Mouse (Mus musculus): ENCODE results near the gene Rilp. TPM values are rescaled to one million over a fixed set of nuclear protein-coding genes. Genes with fewer than 3 reads are reported as not detected.

The Rilp gene
- total and polyA plus RNA-seq, 3 experiments: 39.2 to 48.8 (median 40.5) TPM

- Histone ChIP-seq H3K4me1 (ENCODE audit: control insufficient read depth, insufficient read depth, low read length) (peaks cover 9% of the 10 kb centered on the region), H3K27me3 (ENCODE audit: control insufficient read depth, insufficient read depth, low read length) (no peaks in the 10 kb centered on the region), H3K9ac (ENCODE audit: low read depth, low read length) (peak within 1 kb of the TSS; percentile 89), H3K4me3 (peak within 1 kb of the TSS; percentile 68), H3K79me2 (replicated peaks; ENCODE audit: control insufficient read depth, insufficient read depth, low read length) (no peaks in the 10 kb centered on the region), H3K36me3 (ENCODE audit: control insufficient read depth, insufficient read depth, low read length) (no peaks in the 10 kb centered on the region), H3K27ac (peak within 1 kb of the TSS; percentile 88)
- intact Hi-C loops (cut with DNase I): loop anchor here (2.0 kb wide), 2 partner anchors 15 to 19 kb away; partner anchors contain the start of gene Scarf1
- DNase-seq: peak; percentile 93 to 95
- TF ChIP-seq CTCF (IDR thresholded peaks at IDR 0.05) (0 out of 2 replicates have a peak, but pooled peaks have one; percentile 1), EP300 (IDR thresholded peaks at IDR 0.05; ENCODE audit: insufficient read depth, low read depth, low read length) (no peak), POLR2A (IDR thresholded peaks at IDR 0.05; ENCODE audit: insufficient read depth, low read depth, low read length) (peak; percentile 8; the same call in 1 of the 2 replicates)
- under 1% methylated on average over 62 of the region's 62 CpGs for WGBS
Measured at GRCm38 (mm10) chr11:75531469-75532242, 21.8 kb downstream of the Rilp start, which contains the start of gene Slc43a2. TSS of gene Slc43a2 (plus strand) at chr11:75531694.

GRCm38 (mm10) chr11:75532340-75533277 is 22.7 kb downstream of the Rilp start:
- peak overlapping the region; percentile 76 for H3K9ac ChIP-seq (ENCODE audit: low read depth, low read length)
- H3K27me3 ChIP-seq (ENCODE audit: control insufficient read depth, insufficient read depth, low read length): no peaks in the 10 kb centered on the region
- no peaks in the 10 kb centered on the region for H3K79me2 ChIP-seq (replicated peaks; ENCODE audit: control insufficient read depth, insufficient read depth, low read length)
- DNase-seq: peak; percentile 57 to 61
- 16% methylated on average over 38 of the region's 38 CpGs for WGBS
- H3K4me3 ChIP-seq: peak overlapping the region; percentile 68
- peak overlapping the region; percentile 88 for H3K27ac ChIP-seq
- intact Hi-C loops (cut with DNase I): loop anchor here (2.0 kb wide), 1 partner anchor 14 kb away; no protein-coding TSS in a partner anchor
- H3K4me1 ChIP-seq (ENCODE audit: control insufficient read depth, insufficient read depth, low read length): peaks cover 13% of the 10 kb centered on the region
- 0 out of 2 replicates have a peak, but pooled peaks have one; percentile 16 for TF ChIP-seq EP300 (IDR thresholded peaks at IDR 0.05; ENCODE audit: insufficient read depth, low read depth, low read length)
- peak; percentile 47; the same call in 1 of the 2 replicates for TF ChIP-seq POLR2A (IDR thresholded peaks at IDR 0.05; ENCODE audit: insufficient read depth, low read depth, low read length)
- TF ChIP-seq CTCF (IDR thresholded peaks at IDR 0.05): no peak
- no peaks in the 10 kb centered on the region for H3K36me3 ChIP-seq (ENCODE audit: control insufficient read depth, insufficient read depth, low read length)

- no peak for DNase-seq
- no peaks in the 10 kb centered on the region for H3K27me3 ChIP-seq (ENCODE audit: control insufficient read depth, insufficient read depth, low read length)
- intact Hi-C loops (cut with DNase I): loop anchor here (2.0 kb wide), 1 partner anchor 13 kb away; no protein-coding TSS in a partner anchor
- H3K36me3 ChIP-seq (ENCODE audit: control insufficient read depth, insufficient read depth, low read length): no peaks in the 10 kb centered on the region
- WGBS: 61% methylated on average over 6 of the region's 6 CpGs
- TF ChIP-seq CTCF (IDR thresholded peaks at IDR 0.05): no peak
- 0 out of 2 replicates have a peak, but pooled peaks have one; percentile 5 for TF ChIP-seq POLR2A (IDR thresholded peaks at IDR 0.05; ENCODE audit: insufficient read depth, low read depth, low read length)
- peak overlapping the region; percentile 88 for H3K27ac ChIP-seq
- no peak overlapping the region for H3K4me3 ChIP-seq
- no peaks in the 10 kb centered on the region for H3K79me2 ChIP-seq (replicated peaks; ENCODE audit: control insufficient read depth, insufficient read depth, low read length)
- H3K9ac ChIP-seq (ENCODE audit: low read depth, low read length): peak overlapping the region; percentile 39
- peaks cover 16% of the 10 kb centered on the region for H3K4me1 ChIP-seq (ENCODE audit: control insufficient read depth, insufficient read depth, low read length)
Measured at GRCm38 (mm10) chr11:75533314-75534015, 23.6 kb downstream of the Rilp start.

- Histone ChIP-seq H3K4me1 (ENCODE audit: control insufficient read depth, insufficient read depth, low read length) (peaks cover 16% of the 10 kb centered on the region), H3K27ac (peak overlapping the region; percentile 88), H3K4me3 (no peak overlapping the region), H3K36me3 (ENCODE audit: control insufficient read depth, insufficient read depth, low read length) (no peaks in the 10 kb centered on the region), H3K27me3 (ENCODE audit: control insufficient read depth, insufficient read depth, low read length) (no peaks in the 10 kb centered on the region), H3K79me2 (replicated peaks; ENCODE audit: control insufficient read depth, insufficient read depth, low read length) (no peaks in the 10 kb centered on the region), H3K9ac (ENCODE audit: low read depth, low read length) (no peak overlapping the region)
- no peak for DNase-seq
- TF ChIP-seq POLR2A (IDR thresholded peaks at IDR 0.05; ENCODE audit: insufficient read depth, low read depth, low read length) (no peak), CTCF (IDR thresholded peaks at IDR 0.05) (no peak), EP300 (IDR thresholded peaks at IDR 0.05; ENCODE audit: insufficient read depth, low read depth, low read length) (no peak)
- 41% methylated on average over 4 of the region's 4 CpGs for WGBS
- intact Hi-C loops (cut with DNase I): no loop called here
Measured at GRCm38 (mm10) chr11:75534286-75535033, 24.6 kb downstream of the Rilp start.

Measured in heart, adult 2 months (tissue).